Mouse (Mus musculus) hindbrain, embryonic 15.5 days (tissue): ENCODE data around the gene Ctcfl. TPM values are rescaled to one million over a fixed set of nuclear protein-coding genes. Genes with fewer than 3 reads are reported as not detected.

ENCODE experiments used
- ATAC-seq: fragments of 200-750 bp; cut with Nextera tagmentation; 2 replicates; pipeline ENCODE4 v1.8.0; 2017; ENCODE audit warnings: low read depth, moderate number of reproducible peaks, moderate TSS enrichment; ENCODE audit not compliant: low FRiP score
- H3K27ac ChIP-seq: fragments of 300-500 bp; sonication (generic); replicated peaks from 2 replicates; pipeline ENCODE4 v1.5.1; 2015; ENCODE audit warnings: mild to moderate bottlenecking, inconsistent platforms
- H3K27me3 ChIP-seq: fragments of 300-500 bp; sonication (generic); 2 replicates; pipeline ENCODE4 v1.6.1; 2015; ENCODE audit warnings: control low read depth, inconsistent platforms
- H3K36me3 ChIP-seq: fragments of 300-500 bp; sonication (generic); 2 replicates; pipeline ENCODE4 v1.6.1; 2015; ENCODE audit warnings: control low read depth, inconsistent platforms
- H3K4me1 ChIP-seq: fragments of 300-500 bp; sonication (generic); replicated peaks from 2 replicates; pipeline ENCODE4 v1.6.1; 2015; ENCODE audit warnings: control low read depth, inconsistent platforms
- H3K4me2 ChIP-seq: fragments of 300-500 bp; sonication (generic); 2 replicates; pipeline ENCODE4 v1.6.1; 2015; ENCODE audit warnings: moderate library complexity, mild to moderate bottlenecking, inconsistent platforms
- H3K4me3 ChIP-seq: fragments of 300-500 bp; sonication (generic); 2 replicates; pipeline ENCODE4 v1.5.1; 2015; ENCODE audit warnings: mild to moderate bottlenecking, inconsistent platforms
- H3K9ac ChIP-seq: fragments of 300-500 bp; sonication (generic); 2 replicates; pipeline ENCODE4 v1.6.1; 2015; ENCODE audit warnings: inconsistent platforms
- H3K9me3 ChIP-seq: fragments of 300-500 bp; sonication (generic); 2 replicates; pipeline ENCODE4 v1.6.1; 2016; ENCODE audit warnings: control low read depth, inconsistent platforms
- WGBS: fragments of 180-500 bp; shearing (Covaris S2); methylation state at CpG from one replicate; pipeline ENCODE4 v1.1.7; 2015; 5-methylcytosine and 5-hydroxymethylcytosine counted together
- polyA plus RNA-seq: library from polyadenylated mRNA; unstranded; fragments of >200 nt; fragmentation: Nextera tagmentation; extraction: Ambion mirVana; gene quantifications from 2 replicates; pipeline ENCODE4 v1.2.1, GENCODE M21; 2015

Ctcfl gene
- polyA plus RNA-seq, 1 experiment from 2014 or later, result 0.04 TPM

GRCm38 (mm10) chr2:173079766-173080549 lies 39.4 kb downstream of the Ctcfl start:
- H3K9ac ChIP-seq, result no peak overlapping the region
- no peak overlapping the region for H3K27ac ChIP-seq
- no peaks in the 10 kb centered on the region for H3K36me3 ChIP-seq
- no peak overlapping the region for H3K4me2 ChIP-seq
- no peak for ATAC-seq
- H3K27me3 ChIP-seq, result no peaks in the 10 kb centered on the region
- no peaks in the 10 kb centered on the region for H3K4me1 ChIP-seq
- WGBS, result 67% methylated on average over 10 of the region's 10 CpGs
- H3K9me3 ChIP-seq, result no peaks in the 10 kb centered on the region
- H3K4me3 ChIP-seq, result no peak overlapping the region

- no peak overlapping the region for H3K9ac ChIP-seq
- H3K27me3 ChIP-seq, result no peaks in the 10 kb centered on the region
- H3K4me2 ChIP-seq, result no peak overlapping the region
- no peaks in the 10 kb centered on the region for H3K4me1 ChIP-seq
- no peaks in the 10 kb centered on the region for H3K36me3 ChIP-seq
- no peak overlapping the region for H3K27ac ChIP-seq
- WGBS, result 87% methylated on average over 9 of the region's 9 CpGs
- H3K4me3 ChIP-seq, result no peak overlapping the region
- no peak for ATAC-seq
- no peaks in the 10 kb centered on the region for H3K9me3 ChIP-seq
Measured at GRCm38 (mm10) chr2:173076921-173077320, 42.4 kb downstream of the Ctcfl start.

- no peak overlapping the region for H3K27ac ChIP-seq
- H3K4me2 ChIP-seq, result no peak overlapping the region
- H3K9ac ChIP-seq, result no peak overlapping the region
- WGBS, result 72% methylated on average over 5 of the region's 5 CpGs
- no peaks in the 10 kb centered on the region for H3K36me3 ChIP-seq
- ATAC-seq, result no peak
- H3K4me3 ChIP-seq, result no peak overlapping the region
- H3K9me3 ChIP-seq, result no peaks in the 10 kb centered on the region
- H3K27me3 ChIP-seq, result no peaks in the 10 kb centered on the region
- no peaks in the 10 kb centered on the region for H3K4me1 ChIP-seq
Measured at GRCm38 (mm10) chr2:173073666-173074065, 45.7 kb downstream of the Ctcfl start.

DNA sequence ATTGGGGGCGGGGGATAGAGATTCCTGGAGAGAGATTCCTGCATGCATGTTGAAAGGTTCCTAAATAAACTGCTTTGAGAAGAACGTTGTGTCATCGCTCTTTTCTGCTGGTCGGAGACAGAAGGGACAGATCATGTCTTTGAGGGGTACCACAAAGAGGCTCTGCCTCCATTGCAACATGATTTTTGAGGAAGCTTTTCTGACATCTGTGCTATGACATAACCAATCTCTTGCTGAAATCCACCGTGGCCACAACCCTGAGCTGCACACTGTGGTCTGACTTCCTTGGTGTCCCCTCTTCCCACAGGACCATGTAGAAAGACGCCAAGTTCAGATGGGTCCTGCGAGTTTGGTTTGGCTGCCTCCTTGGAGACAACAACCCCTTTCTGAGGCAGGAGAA lies 46.4 kb downstream of the Ctcfl start:
- H3K4me1 ChIP-seq, result no peaks in the 10 kb centered on the region
- H3K9me3 ChIP-seq, result no peaks in the 10 kb centered on the region
- WGBS, result 91% methylated on average over 7 of the region's 7 CpGs
- no peaks in the 10 kb centered on the region for H3K27me3 ChIP-seq
- no peak overlapping the region for H3K4me3 ChIP-seq
- H3K27ac ChIP-seq, result no peak overlapping the region
- no peak overlapping the region for H3K9ac ChIP-seq
- no peaks in the 10 kb centered on the region for H3K36me3 ChIP-seq
- no peak overlapping the region for H3K4me2 ChIP-seq
- ATAC-seq, result no peak

DNA sequence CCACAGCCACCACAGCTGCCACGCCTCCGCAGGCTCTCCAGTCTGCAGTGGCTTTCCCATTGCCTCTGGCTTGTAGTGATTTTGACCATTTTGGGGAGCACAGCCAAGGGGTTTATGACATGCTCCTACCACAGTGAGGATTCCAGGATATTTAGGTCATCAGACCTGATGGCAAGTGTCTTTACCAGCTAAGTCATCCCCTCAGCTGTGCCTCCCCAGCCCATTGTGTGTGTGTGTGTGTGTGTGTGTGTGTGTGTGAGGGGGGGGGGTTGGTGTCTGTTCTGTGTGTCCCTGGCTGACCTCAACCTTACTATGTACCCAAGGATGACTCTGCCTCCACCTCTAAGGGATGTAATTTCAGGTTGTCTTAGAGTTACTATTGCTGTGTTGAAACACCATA lies 54.5 kb downstream of the Ctcfl start:
- Histone ChIP-seq H3K27ac (no peak overlapping the region), H3K4me2 (no peak overlapping the region), H3K4me3 (no peak overlapping the region), H3K9ac (no peak overlapping the region), H3K4me1 (no peaks in the 10 kb centered on the region), H3K36me3 (no peaks in the 10 kb centered on the region), H3K27me3 (no peaks in the 10 kb centered on the region), H3K9me3 (no peaks in the 10 kb centered on the region)
- WGBS, result 92% methylated on average over 2 of the region's 2 CpGs
- no peak for ATAC-seq

GRCm38 (mm10) chr2:173063219-173063618 lies 56.1 kb downstream of the Ctcfl start:
- Histone ChIP-seq H3K27me3 (no peaks in the 10 kb centered on the region), H3K27ac (no peak overlapping the region), H3K4me3 (no peak overlapping the region), H3K4me1 (no peaks in the 10 kb centered on the region), H3K9ac (no peak overlapping the region), H3K36me3 (no peaks in the 10 kb centered on the region), H3K9me3 (no peaks in the 10 kb centered on the region), H3K4me2 (no peak overlapping the region)
- ATAC-seq, result no peak
- WGBS, result 83% methylated on average over 1 of the region's 1 CpGs

DNA sequence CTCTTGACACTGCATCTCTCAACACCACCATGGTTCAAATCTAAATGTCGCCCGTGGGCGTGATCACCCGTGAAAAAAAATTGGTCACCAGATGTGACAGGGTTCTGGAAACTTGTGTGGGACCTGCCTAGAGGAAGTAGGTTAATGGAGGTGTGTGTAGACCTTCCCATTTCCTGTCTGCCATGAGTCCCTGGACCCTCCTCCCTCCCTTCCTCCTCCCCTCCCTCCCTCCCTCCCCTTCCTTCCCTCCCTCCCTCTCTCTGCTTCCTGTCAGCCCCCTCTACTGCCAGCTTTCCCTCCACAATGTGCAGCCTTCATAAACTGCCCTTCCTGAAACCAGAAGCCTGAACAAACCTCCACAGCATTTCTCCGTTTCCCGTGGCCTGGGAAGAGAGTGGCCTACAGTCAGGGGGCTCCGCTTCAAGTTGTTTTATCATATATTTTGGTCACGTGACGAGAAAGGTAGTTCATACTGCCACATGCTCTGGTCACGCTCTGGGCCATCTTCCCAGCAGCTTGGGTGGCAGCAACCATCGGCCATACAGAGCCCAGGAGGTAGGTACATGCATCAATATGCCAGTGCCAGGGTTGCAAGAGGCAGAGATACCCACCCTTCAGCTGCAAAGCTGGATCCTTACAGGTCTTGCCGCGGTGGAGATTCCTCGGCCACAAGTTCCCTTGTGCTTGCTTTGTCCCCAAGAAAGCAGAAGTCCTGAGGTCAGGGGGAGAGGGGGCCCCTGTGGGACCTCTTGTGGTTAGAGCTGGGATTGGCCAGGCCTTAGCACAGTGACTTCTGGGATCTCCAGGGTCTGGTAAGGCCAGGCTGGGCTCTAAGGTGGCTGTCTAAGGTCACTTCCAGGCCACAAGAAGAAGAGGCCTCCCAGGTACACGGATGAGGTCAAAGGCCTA lies 57.6 kb downstream of the Ctcfl start:
- no peaks in the 10 kb centered on the region for H3K36me3 ChIP-seq
- H3K4me2 ChIP-seq, result no peak overlapping the region
- H3K4me3 ChIP-seq, result no peak overlapping the region
- no peak for ATAC-seq
- H3K27ac ChIP-seq, result no peak overlapping the region
- H3K27me3 ChIP-seq, result no peaks in the 10 kb centered on the region
- H3K4me1 ChIP-seq, result no peaks in the 10 kb centered on the region
- WGBS, result 82% methylated on average over 15 of the region's 15 CpGs
- H3K9ac ChIP-seq, result no peak overlapping the region
- H3K9me3 ChIP-seq, result no peaks in the 10 kb centered on the region

- 87% methylated on average over 9 of the region's 9 CpGs for WGBS
- H3K36me3 ChIP-seq, result no peaks in the 10 kb centered on the region
- no peak overlapping the region for H3K4me3 ChIP-seq
- no peak overlapping the region for H3K9ac ChIP-seq
- H3K4me1 ChIP-seq, result no peaks in the 10 kb centered on the region
- no peaks in the 10 kb centered on the region for H3K27me3 ChIP-seq
- no peaks in the 10 kb centered on the region for H3K9me3 ChIP-seq
- H3K4me2 ChIP-seq, result no peak overlapping the region
- no peak overlapping the region for H3K27ac ChIP-seq
- ATAC-seq, result no peak
Measured at GRCm38 (mm10) chr2:173060450-173060849, 58.9 kb downstream of the Ctcfl start.

DNA sequence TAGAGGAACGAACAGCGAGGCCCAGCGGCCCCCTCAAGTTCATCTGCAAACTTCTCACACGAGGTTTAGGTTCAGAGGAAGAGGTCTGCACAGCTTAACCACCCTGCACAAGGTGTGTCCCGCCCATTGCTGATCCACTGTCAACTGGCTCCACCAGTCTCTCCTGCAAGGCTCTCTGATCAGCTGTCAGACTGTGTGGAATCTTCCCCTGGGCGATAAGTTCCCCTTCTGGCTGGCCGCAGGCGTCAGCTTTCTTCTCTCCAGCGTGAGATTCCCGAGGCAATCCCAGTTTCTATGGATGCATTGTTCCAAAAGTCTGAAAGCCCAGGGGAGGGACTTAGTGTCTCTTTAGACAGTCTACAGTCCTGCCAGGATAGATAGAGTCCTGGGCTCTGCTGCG lies 61.1 kb downstream of the Ctcfl start:
- H3K4me1 ChIP-seq, result no peaks in the 10 kb centered on the region
- ATAC-seq, result no peak
- no peaks in the 10 kb centered on the region for H3K27me3 ChIP-seq
- no peaks in the 10 kb centered on the region for H3K36me3 ChIP-seq
- H3K9ac ChIP-seq, result no peak overlapping the region
- no peaks in the 10 kb centered on the region for H3K9me3 ChIP-seq
- WGBS, result 44% methylated on average over 11 of the region's 11 CpGs
- H3K4me3 ChIP-seq, result no peak overlapping the region
- H3K27ac ChIP-seq, result no peak overlapping the region
- no peak overlapping the region for H3K4me2 ChIP-seq

DNA sequence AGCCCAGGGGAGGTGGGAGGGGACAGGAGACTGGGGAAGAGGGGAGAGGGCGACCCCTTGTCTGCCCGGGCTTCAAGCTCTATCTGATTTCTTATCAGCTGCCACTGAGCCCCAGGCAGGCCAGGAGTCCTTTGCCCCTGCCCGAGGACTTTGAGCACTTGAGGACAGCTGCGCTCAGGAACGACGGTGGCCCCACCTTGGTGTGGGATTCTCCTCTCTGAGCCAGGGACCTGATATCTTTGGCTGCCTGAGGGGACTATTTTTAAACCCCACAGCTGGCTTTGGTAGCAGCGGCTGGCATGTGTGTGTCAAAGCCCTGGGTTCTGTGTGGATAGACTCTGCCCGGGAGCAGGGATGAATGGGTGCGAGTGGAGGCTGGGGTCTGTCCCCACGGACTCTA lies 61.7 kb downstream of the Ctcfl start:
- no peak overlapping the region for H3K27ac ChIP-seq
- ATAC-seq, result no peak
- no peaks in the 10 kb centered on the region for H3K27me3 ChIP-seq
- no peaks in the 10 kb centered on the region for H3K9me3 ChIP-seq
- no peak overlapping the region for H3K4me3 ChIP-seq
- no peak overlapping the region for H3K9ac ChIP-seq
- no peaks in the 10 kb centered on the region for H3K36me3 ChIP-seq
- no peaks in the 10 kb centered on the region for H3K4me1 ChIP-seq
- no peak overlapping the region for H3K4me2 ChIP-seq
- 78% methylated on average over 10 of the region's 10 CpGs for WGBS

DNA sequence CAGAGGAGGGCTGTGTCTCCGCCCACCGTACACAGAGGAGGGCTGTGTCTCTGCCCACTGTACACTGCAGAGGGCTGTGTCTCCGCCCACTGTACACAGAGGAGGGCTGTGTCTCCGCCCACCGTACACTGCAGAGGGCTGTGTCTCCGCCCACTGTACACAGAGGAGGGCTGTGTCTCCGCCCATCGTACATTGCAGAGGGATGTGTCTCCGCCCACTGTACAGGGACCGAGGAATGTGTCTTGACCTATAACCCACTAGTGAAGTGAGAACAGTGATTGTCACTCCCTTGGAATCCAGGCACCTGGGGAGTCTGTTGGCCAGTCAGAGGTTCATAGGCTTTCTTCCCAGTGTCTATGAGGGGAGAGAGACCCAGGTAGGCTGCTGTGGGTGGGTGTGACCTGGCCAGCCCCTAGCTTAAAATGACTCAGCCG lies 62.4 kb downstream of the Ctcfl start:
- H3K9me3 ChIP-seq, result no peaks in the 10 kb centered on the region
- 80% methylated on average over 11 of the region's 11 CpGs for WGBS
- no peak overlapping the region for H3K4me2 ChIP-seq
- no peaks in the 10 kb centered on the region for H3K4me1 ChIP-seq
- no peaks in the 10 kb centered on the region for H3K36me3 ChIP-seq
- no peak overlapping the region for H3K27ac ChIP-seq
- no peaks in the 10 kb centered on the region for H3K27me3 ChIP-seq
- no peak for ATAC-seq
- H3K9ac ChIP-seq, result no peak overlapping the region
- no peak overlapping the region for H3K4me3 ChIP-seq

GRCm38 (mm10) chr2:173056303-173056881 lies 62.9 kb downstream of the Ctcfl start:
- ATAC-seq, result no peak
- H3K4me3 ChIP-seq, result no peak overlapping the region
- H3K27ac ChIP-seq, result no peak overlapping the region
- no peaks in the 10 kb centered on the region for H3K4me1 ChIP-seq
- WGBS, result 85% methylated on average over 10 of the region's 10 CpGs
- H3K9ac ChIP-seq, result no peak overlapping the region
- no peaks in the 10 kb centered on the region for H3K9me3 ChIP-seq
- no peaks in the 10 kb centered on the region for H3K36me3 ChIP-seq
- no peaks in the 10 kb centered on the region for H3K27me3 ChIP-seq
- H3K4me2 ChIP-seq, result no peak overlapping the region
